Mouse (Mus musculus) retina, postnatal 7 days (tissue): ENCODE data around the gene Ksr1.

Experiments used
- DNase-seq: peaks from one replicate; pipeline ENCODE4 v3.0.0-alpha.2; 2012; ENCODE audit warnings: low read depth, low spot score

Gene Ksr1

GRCm38 (mm10) chr11:79094727-79095126 is 51.5 kb downstream of the Ksr1 start:
- no peak for DNase-seq

- DNase-seq: no peak
Observed at GRCm38 (mm10) chr11:79093986-79094695, 52.1 kb downstream of the Ksr1 start.

- DNase-seq: no peak
Observed at GRCm38 (mm10) chr11:79093386-79093906, 52.8 kb downstream of the Ksr1 start.

GRCm38 (mm10) chr11:79092802-79093201 is 53.4 kb downstream of the Ksr1 start:
- DNase-seq: no peak

- no peak for DNase-seq
Observed at GRCm38 (mm10) chr11:79092245-79092644, 54.0 kb downstream of the Ksr1 start.

GRCm38 (mm10) chr11:79089756-79090155 is 56.5 kb downstream of the Ksr1 start:
- DNase-seq: no peak

GRCm38 (mm10) chr11:79089027-79089426 is 57.2 kb downstream of the Ksr1 start:
- DNase-seq: no peak

DNA sequence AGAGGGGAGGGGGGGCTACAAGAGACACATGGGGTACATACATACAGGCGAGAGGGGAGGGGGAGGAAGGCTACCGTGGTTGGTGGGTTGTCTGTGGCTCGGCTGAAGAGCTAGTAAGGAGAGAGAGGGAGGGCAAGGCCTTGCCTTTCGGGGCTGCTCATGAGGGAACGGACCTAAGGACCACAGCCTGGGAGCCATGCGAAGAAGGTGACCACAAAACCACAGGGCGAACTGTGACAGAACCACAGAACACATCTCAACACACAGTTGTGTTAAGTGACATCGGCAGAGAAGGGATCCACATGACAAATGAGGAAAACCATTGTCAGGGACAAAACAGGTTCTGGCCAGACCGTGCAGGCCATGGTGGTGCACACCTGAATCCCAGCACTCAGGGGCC is 57.9 kb downstream of the Ksr1 start:
- DNase-seq: no peak

DNA sequence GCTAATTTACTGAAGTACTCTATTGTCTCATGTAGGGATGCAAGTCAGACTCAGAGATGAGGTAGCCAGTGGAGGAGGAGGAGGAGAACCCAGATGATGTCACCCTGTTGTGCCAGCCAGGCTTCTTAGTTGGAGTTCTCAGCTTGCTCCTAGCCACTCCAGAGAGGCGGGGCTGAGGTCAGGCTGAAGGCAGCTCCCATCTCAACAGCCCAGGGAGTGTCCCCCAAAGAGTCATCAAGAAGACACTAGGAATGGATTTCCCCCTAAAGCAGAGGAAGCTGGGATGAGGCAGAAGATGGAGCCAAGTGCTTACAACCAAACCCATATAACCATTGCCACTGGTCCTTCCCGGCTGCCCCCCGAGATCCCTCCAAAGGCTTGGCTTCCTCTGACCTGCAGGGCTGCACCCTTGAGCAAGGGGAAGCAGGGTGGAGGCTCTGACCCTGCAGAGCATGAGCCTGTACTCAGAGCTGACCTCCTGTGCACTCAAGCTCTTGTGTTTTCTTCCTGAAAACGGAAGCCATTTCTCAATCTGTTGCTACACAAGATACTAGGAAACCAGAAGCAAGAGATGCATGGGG is 58.4 kb downstream of the Ksr1 start:
- no peak for DNase-seq

DNA sequence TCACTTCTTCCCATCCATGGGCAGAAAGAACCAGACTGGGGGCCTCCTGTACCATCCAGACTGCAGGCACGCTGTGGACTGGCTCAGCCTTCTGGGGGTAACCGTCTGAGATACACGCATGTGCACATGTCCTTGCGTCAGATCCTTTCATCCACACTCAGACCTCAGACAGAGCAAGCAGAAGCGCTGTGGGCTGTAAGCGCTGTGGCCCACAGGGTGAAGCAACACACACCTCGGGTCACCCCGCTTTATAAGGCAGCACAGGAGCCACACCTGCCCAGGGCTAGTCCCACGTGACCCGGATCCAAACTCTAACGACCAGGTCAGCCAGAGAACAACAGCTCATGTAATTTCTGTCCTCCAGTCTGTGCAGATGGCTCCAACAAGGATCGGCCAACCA is 59.4 kb downstream of the Ksr1 start:
- no peak for DNase-seq

- DNase-seq: no peak
Observed at GRCm38 (mm10) chr11:79085059-79085458, 61.1 kb downstream of the Ksr1 start.

DNA sequence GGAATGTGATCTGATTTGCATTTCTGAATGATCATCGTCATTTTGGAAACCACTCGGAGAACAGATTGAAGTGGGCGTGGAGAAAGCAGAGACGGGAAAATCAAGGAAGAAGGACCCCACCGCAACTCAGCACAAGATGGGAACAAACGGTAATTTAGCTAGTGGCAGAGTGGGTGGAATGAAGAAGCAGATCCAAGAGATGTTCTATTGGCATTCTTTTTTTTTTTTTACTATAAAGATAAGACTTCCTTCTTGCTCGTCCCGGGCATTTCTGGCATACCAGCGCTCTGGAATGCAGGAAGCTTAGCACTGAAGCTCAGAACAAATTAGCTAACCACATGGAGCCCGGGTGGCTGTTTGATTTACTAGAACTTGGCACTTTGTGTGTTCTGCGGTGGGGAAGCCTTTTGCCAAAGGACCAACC is 63.2 kb downstream of the Ksr1 start:
- no peak for DNase-seq

GRCm38 (mm10) chr11:79080965-79081891 is 65.0 kb downstream of the Ksr1 start:
- no peak for DNase-seq

DNA sequence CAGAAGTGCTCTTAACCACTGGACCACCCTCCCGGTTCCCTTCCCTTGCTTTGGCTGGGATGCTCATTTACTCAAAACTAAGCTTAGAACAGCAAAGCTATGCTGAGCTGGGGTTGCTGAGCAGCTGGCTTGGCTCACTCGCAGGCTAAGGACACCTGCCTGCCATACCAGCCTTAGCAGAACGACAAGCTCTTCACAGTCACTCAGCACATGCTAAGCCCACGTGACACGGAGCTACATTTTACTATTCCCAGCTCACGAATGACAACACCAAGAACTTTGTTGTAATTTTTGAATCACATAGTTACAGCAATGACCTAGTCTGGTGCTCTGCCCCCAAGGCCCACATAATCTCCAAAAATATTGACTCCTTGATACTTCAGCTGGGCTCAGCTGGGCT is 66.1 kb downstream of the Ksr1 start:
- DNase-seq: no peak

- DNase-seq: no peak
Observed at GRCm38 (mm10) chr11:79076484-79076883, 69.7 kb downstream of the Ksr1 start.

DNA sequence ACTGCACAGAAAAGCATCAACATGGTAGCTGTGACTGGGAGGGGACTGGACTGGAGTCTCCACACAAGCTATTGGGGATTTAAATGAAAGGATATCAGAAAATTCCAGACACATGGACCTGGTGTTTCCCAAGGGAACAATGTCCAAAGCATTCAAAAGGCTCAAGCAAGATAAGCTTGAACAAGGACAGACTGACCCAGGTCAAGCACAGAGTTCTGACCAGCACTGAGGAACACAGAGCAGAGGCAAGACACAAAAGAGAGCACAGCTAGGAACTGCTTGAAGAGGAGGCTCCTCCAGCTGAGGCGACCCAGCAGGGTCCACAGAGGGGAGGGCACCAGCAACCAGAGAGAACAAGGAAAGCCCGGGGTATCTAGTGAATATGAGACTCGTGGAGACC is 71.2 kb downstream of the Ksr1 start:
- DNase-seq: no peak

GRCm38 (mm10) chr11:79074611-79075010 is 71.6 kb downstream of the Ksr1 start:
- DNase-seq: no peak

DNA sequence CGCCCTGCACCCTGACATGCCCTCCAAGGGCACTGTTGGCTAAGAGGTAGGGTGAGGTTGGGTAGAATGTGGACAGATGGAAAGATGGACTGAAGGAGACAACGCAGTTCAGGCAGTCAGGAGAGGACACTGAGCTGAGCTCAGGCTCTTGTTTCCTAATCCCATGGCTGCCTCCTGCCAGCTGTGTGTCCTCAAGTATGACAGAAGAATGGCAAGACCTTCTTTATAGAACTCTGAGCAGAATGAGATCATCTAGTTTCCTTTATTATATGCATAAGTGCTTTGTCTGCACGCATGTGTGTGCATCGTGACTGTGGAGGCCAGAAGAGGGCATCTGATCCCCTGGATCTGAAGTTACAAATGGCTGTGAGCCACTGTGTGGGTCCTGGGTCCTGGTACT is 72.6 kb downstream of the Ksr1 start:
- no peak for DNase-seq

DNA sequence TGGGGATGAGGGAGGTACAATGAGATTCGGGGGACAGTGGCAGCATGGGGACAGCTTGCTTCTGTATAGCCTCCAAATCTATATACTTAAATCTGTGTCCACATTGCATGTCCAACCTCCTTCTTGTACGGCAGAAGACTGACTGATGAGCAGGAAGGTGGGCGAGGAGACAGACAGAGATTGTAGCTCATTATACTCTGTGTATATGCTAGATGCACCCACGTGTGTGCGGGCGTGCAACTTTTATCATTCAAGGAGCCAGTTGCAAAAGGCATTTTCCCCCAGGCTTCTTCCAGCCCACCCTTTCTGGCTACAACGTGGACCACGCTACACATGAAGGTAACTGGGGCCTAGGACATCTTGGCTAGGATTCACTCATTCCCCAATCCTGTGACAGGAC is 74.1 kb downstream of the Ksr1 start:
- DNase-seq: no peak

DNA sequence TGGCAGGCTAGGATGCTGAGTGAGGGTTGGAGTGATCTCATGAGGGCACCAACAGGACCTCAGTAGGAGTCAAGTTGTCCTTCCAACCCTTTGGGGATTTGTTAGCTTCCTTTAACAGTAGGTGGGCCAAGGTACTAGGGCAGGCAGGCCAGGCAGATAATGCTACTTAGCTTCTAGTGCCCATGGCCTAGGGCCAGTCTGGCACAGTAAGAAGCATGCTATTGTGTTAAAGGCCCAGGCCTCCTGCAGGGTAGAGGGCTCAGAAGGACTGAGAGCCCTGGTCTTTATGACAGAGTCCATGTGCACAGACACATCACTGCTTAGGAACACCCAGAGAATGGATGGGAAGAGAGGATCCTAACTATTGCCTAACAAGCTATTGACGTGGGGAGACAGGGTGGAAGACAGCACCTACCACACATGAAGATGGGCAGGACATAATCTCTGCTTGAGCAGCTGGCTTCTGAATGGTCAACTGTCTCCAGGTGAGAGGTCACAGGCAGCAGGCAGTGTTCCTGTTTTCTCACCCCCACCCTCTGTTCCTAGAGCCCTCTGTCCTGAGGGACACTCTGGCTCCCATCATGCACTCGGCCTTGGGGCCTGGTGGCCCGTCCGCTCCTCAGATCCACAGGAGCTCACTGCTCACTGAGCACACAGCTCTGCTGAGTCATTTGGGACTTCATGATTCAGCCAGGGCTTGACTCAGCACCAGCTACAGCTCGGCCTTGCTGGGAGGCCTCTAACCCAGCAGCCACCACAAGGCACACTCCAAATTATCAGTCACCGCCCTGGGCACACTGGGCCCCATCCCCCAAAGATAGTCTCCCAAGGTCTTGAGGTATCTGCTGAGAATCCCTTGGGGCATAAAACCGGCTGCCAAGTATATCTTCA is 74.9 kb downstream of the Ksr1 start:
- no peak for DNase-seq

DNA sequence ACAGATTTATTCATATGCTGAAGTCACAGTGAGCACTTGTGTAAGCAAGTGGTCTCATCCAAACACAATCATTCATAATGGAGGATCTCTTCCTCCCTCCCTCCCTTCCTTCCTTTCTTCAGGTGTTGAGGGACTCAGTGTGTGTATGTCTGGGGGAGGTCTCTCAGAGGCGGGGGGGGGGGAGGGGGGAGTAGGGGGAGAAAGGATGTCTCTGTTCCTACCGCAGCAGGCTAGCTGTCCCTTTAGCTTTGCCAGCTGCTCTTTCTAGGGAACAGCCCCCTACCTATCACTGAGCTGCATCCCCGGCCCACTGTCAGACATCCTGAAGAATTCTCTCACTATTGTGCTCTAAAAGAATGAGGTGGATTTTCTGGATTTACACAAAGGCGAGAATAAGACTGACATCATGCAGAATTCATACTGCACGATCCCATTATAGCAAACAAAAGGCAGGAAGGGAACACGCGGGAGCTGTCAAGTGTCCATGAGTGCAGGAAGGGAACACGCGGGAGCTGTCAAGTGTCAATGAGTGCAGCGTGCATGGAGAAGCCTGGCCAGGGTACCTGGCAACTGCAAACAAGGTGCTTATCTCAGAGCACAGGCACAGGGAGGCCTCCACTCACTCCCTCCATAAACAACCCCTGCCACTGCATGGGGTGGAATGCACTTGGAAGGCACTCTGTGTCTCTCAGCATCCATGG is 76.6 kb downstream of the Ksr1 start:
- DNase-seq: no peak
